Mouse (Mus musculus) lung, postnatal 0 days (tissue): ENCODE measurements around the gene Gtf2i. TPM values are rescaled to one million over a fixed set of nuclear protein-coding genes. Genes with fewer than 3 reads are reported as not detected.

Experiments used
- ATAC-seq: fragments of 200-750 bp; cut with Nextera tagmentation; 2 replicates; pipeline ENCODE4 v1.8.0; 2017; ENCODE audit warnings: moderate library complexity
- DNase-seq: peaks from one replicate; pipeline ENCODE4 v3.0.0-alpha.2; 2016; ENCODE audit warnings: low spot score
- H3K27ac ChIP-seq: fragments of 300-500 bp; sonication (generic); 2 replicates; pipeline ENCODE4 v1.5.1; 2014; ENCODE audit warnings: antibody characterized with exemption, mild to moderate bottlenecking, low read length, mixed read lengths
- H3K27me3 ChIP-seq: fragments of 300-500 bp; sonication (generic); replicated peaks from 2 replicates; pipeline ENCODE4 v1.6.1; 2014; ENCODE audit warnings: low read length, mixed read lengths; ENCODE audit not compliant: insufficient read depth
- H3K36me3 ChIP-seq: fragments of 300-500 bp; sonication (generic); 2 replicates; pipeline ENCODE4 v1.6.1; 2014; ENCODE audit warnings: low read length, mixed read lengths; ENCODE audit not compliant: insufficient read depth
- H3K4me1 ChIP-seq: fragments of 300-500 bp; sonication (generic); 2 replicates; pipeline ENCODE4 v1.6.1; 2014; ENCODE audit warnings: antibody characterized with exemption, low read depth, low read length, mixed read lengths; ENCODE audit not compliant: insufficient read depth
- H3K4me2 ChIP-seq: fragments of 300-500 bp; sonication (generic); replicated peaks from 2 replicates; pipeline ENCODE4 v1.6.1; 2014; ENCODE audit warnings: low read depth, mild to moderate bottlenecking, low read length, moderate library complexity, mixed read lengths
- H3K4me3 ChIP-seq: fragments of 300-500 bp; sonication (generic); 2 replicates; pipeline ENCODE4 v1.5.1; 2014; ENCODE audit warnings: low read depth, low read length
- H3K9ac ChIP-seq: fragments of 300-500 bp; sonication (generic); replicated peaks from 2 replicates; pipeline ENCODE4 v1.6.1; 2014; ENCODE audit warnings: low read depth, mild to moderate bottlenecking
- H3K9me3 ChIP-seq: fragments of 300-500 bp; sonication (generic); 2 replicates; pipeline ENCODE4 v1.6.1; 2016; ENCODE audit warnings: low read length, mixed read lengths
- CTCF ChIP-seq: IDR thresholded peaks from 2 replicates; pipeline ENCODE4 v1.5.1; 2016; ENCODE audit warnings: antibody characterized with exemption, mild to moderate bottlenecking
- EP300 ChIP-seq: IDR thresholded peaks from 2 replicates; pipeline ENCODE4 v1.6.1; 2016; ENCODE audit warnings: antibody characterized with exemption, mild to moderate bottlenecking, control low read depth
- WGBS: fragments of 180-500 bp; shearing (Covaris S2); extraction: QIAGEN DNeasy Blood & Tissue Kit; methylation state at CpG from one replicate; pipeline ENCODE4 v1.1.7; 2014; 5-methylcytosine and 5-hydroxymethylcytosine counted together
- polyA plus RNA-seq: library from polyadenylated mRNA; unstranded; fragments of >200 nt; fragmentation: Nextera tagmentation; extraction: Ambion mirVana; gene quantifications from 2 replicates; pipeline ENCODE4 v1.2.1, GENCODE M21; 2015

Gtf2i gene
- polyA plus RNA-seq, 1 experiment from 2014 or later = 84.9 TPM

GRCm38 (mm10) chr5:134291096-134291495 is 23.5 kb downstream of the Gtf2i start:
- DNase-seq (no peak), ATAC-seq (no peak)
- no peak overlapping the region for H3K27ac ChIP-seq
- 95% methylated on average over 6 of the region's 6 CpGs for WGBS
- H3K9me3 ChIP-seq = no peaks in the 10 kb centered on the region
- H3K9ac ChIP-seq = no peak overlapping the region
- H3K4me1 ChIP-seq = no peaks in the 10 kb centered on the region
- no peak overlapping the region for H3K4me3 ChIP-seq
- no peaks in the 10 kb centered on the region for H3K27me3 ChIP-seq
- TF ChIP-seq CTCF = no peak
- peaks cover 27% of the 10 kb centered on the region for H3K36me3 ChIP-seq
- H3K4me2 ChIP-seq = no peak overlapping the region

- TF ChIP-seq CTCF (no peak), EP300 (no peak)
- H3K9me3 ChIP-seq = no peaks in the 10 kb centered on the region
These were observed 24.5 kb downstream of the Gtf2i start for GRCm38 (mm10) chr5:134289935-134290560.

GRCm38 (mm10) chr5:134288071-134288470 is 26.5 kb downstream of the Gtf2i start:
- 78% methylated on average over 3 of the region's 3 CpGs for WGBS
- H3K4me3 ChIP-seq = no peak overlapping the region
- H3K4me1 ChIP-seq = no peaks in the 10 kb centered on the region
- ATAC-seq (no peak), DNase-seq (no peak)
- TF ChIP-seq CTCF (no peak), EP300 (no peak)
- H3K4me2 ChIP-seq = no peak overlapping the region
- peaks cover 46% of the 10 kb centered on the region for H3K36me3 ChIP-seq
- no peak overlapping the region for H3K9ac ChIP-seq
- H3K27ac ChIP-seq = no peak overlapping the region
- no peaks in the 10 kb centered on the region for H3K9me3 ChIP-seq
- no peaks in the 10 kb centered on the region for H3K27me3 ChIP-seq

More at GRCm38 (mm10) chr5:134289935-134290560, 24.5 kb downstream of the Gtf2i start:
- Histone ChIP-seq H3K4me2 (no peak overlapping the region), H3K4me1 (no peaks in the 10 kb centered on the region), H3K27ac (no peak overlapping the region), H3K36me3 (peaks cover 30% of the 10 kb centered on the region), H3K27me3 (no peaks in the 10 kb centered on the region), H3K4me3 (no peak overlapping the region), H3K9ac (no peak overlapping the region)
- DNase-seq = no peak
- ATAC-seq = no peak
- 88% methylated on average over 12 of the region's 12 CpGs for WGBS

- TF ChIP-seq EP300 = no peak
- TF ChIP-seq CTCF = no peak
- WGBS = 92% methylated on average over 12 of the region's 12 CpGs
- H3K27ac ChIP-seq = no peak overlapping the region
- no peak overlapping the region for H3K4me3 ChIP-seq
- H3K9ac ChIP-seq = no peak overlapping the region
- no peaks in the 10 kb centered on the region for H3K27me3 ChIP-seq
- no peak for ATAC-seq
- H3K36me3 ChIP-seq = peaks cover 44% of the 10 kb centered on the region
- H3K4me1 ChIP-seq = no peaks in the 10 kb centered on the region
- no peak for DNase-seq
- no peak overlapping the region for H3K4me2 ChIP-seq
- H3K9me3 ChIP-seq = no peaks in the 10 kb centered on the region
These were observed 29.6 kb downstream of the Gtf2i start for GRCm38 (mm10) chr5:134284921-134285320.

- Histone ChIP-seq H3K4me1 (no peaks in the 10 kb centered on the region), H3K9me3 (no peaks in the 10 kb centered on the region), H3K36me3 (peaks cover 49% of the 10 kb centered on the region), H3K27me3 (no peaks in the 10 kb centered on the region), H3K9ac (no peak overlapping the region), H3K4me3 (no peak overlapping the region), H3K4me2 (no peak overlapping the region), H3K27ac (no peak overlapping the region)
- no peak for ATAC-seq
- TF ChIP-seq CTCF = no peak
- no peak for TF ChIP-seq EP300
- DNase-seq = no peak
- 84% methylated on average over 9 of the region's 9 CpGs for WGBS
These were observed 32.0 kb downstream of the Gtf2i start for GRCm38 (mm10) chr5:134282603-134283002.

- ATAC-seq (no peak), DNase-seq (no peak)
- 65% methylated on average over 3 of the region's 3 CpGs for WGBS
- Histone ChIP-seq H3K27ac (no peak overlapping the region), H3K36me3 (peaks cover 43% of the 10 kb centered on the region), H3K27me3 (no peaks in the 10 kb centered on the region), H3K4me2 (no peak overlapping the region), H3K9ac (no peak overlapping the region), H3K9me3 (no peaks in the 10 kb centered on the region), H3K4me1 (no peaks in the 10 kb centered on the region), H3K4me3 (no peak overlapping the region)
- TF ChIP-seq CTCF (no peak), EP300 (no peak)
These were observed 32.5 kb downstream of the Gtf2i start for GRCm38 (mm10) chr5:134282076-134282475.

GRCm38 (mm10) chr5:134279371-134279770 is 35.2 kb downstream of the Gtf2i start:
- no peaks in the 10 kb centered on the region for H3K4me1 ChIP-seq
- DNase-seq (no peak), ATAC-seq (no peak)
- H3K36me3 ChIP-seq = peaks cover 42% of the 10 kb centered on the region
- no peak overlapping the region for H3K4me3 ChIP-seq
- no peak overlapping the region for H3K27ac ChIP-seq
- TF ChIP-seq EP300 (no peak), CTCF (no peak)
- H3K9me3 ChIP-seq = no peaks in the 10 kb centered on the region
- H3K4me2 ChIP-seq = no peak overlapping the region
- H3K27me3 ChIP-seq = no peaks in the 10 kb centered on the region
- no peak overlapping the region for H3K9ac ChIP-seq
- 77% methylated on average over 7 of the region's 7 CpGs for WGBS
